Mouse (Mus musculus) neural tube, embryonic 12.5 days (tissue): Measurements from ENCODE around the gene Vrk1. TPM values are rescaled to one million over a fixed set of nuclear protein-coding genes. Genes with fewer than 3 reads are reported as not detected.
A peak's percentile ranks its signal among the peaks of the same experiment; 100 is the strongest.

Source experiments
- ATAC-seq: fragments of 200-750 bp; cut with Nextera tagmentation; 2 replicates; pipeline ENCODE4 v1.8.0; 2017; ENCODE audit warnings: low read depth, mild to moderate bottlenecking, moderate TSS enrichment, moderate library complexity; ENCODE audit not compliant: low FRiP score
- H3K27ac ChIP-seq: fragments of 300-500 bp; sonication (generic); 2 replicates; pipeline ENCODE4 v1.5.1; 2016
- H3K27me3 ChIP-seq: fragments of 300-500 bp; sonication (generic); replicated peaks from 2 replicates; pipeline ENCODE4 v1.6.1; 2016; ENCODE audit warnings: mild to moderate bottlenecking
- H3K36me3 ChIP-seq: fragments of 300-500 bp; sonication (generic); 2 replicates; pipeline ENCODE4 v1.6.1; 2016; ENCODE audit warnings: mild to moderate bottlenecking
- H3K4me1 ChIP-seq: fragments of 300-500 bp; sonication (generic); 2 replicates; pipeline ENCODE4 v1.6.1; 2016
- H3K4me2 ChIP-seq: fragments of 300-500 bp; sonication (generic); replicated peaks from 2 replicates; pipeline ENCODE4 v1.6.1; 2016; ENCODE audit warnings: mild to moderate bottlenecking
- H3K4me3 ChIP-seq: fragments of 300-500 bp; sonication (generic); 2 replicates; pipeline ENCODE4 v1.5.1; 2016
- H3K9ac ChIP-seq: fragments of 300-500 bp; sonication (generic); 2 replicates; pipeline ENCODE4 v1.6.1; 2016; ENCODE audit warnings: mild to moderate bottlenecking
- H3K9me3 ChIP-seq: fragments of 300-500 bp; sonication (generic); 2 replicates; pipeline ENCODE4 v1.6.1; 2016; ENCODE audit warnings: mild to moderate bottlenecking
- WGBS: fragments of 180-500 bp; shearing (Covaris S2); methylation state at CpG from one replicate; pipeline ENCODE4 v1.1.7; 2016; 5-methylcytosine and 5-hydroxymethylcytosine counted together
- polyA plus RNA-seq: library from polyadenylated mRNA; unstranded; fragments of >200 nt; fragmentation: Nextera tagmentation; extraction: Ambion mirVana; gene quantifications from 2 replicates; pipeline ENCODE4 v1.2.1, GENCODE M21; 2016

Vrk1 gene
- polyA plus RNA-seq, 1 experiment from 2014 or later: 61.5 TPM

DNA sequence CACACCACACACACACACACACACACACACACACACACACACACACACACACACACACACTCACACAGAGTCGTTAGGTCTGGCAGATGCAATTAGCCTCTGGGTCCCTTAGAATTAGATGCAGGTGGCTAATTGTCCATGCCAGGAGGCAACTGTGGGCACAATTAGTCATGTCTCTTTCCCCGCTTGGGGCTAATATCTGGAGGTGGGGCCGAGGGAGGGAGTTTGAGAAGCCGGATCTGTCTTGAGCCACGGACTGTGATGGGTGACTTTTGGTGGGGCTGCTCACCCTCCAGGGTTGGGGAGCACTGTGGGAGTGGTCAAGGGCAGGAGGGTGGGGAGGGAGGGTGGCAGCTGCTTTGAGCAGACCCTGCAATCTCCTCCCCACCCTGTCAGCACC lies 35.9 kb upstream of the Vrk1 start:
- 12% methylated on average over 5 of the region's 5 CpGs for WGBS
- peak; percentile 79 for ATAC-seq

DNA sequence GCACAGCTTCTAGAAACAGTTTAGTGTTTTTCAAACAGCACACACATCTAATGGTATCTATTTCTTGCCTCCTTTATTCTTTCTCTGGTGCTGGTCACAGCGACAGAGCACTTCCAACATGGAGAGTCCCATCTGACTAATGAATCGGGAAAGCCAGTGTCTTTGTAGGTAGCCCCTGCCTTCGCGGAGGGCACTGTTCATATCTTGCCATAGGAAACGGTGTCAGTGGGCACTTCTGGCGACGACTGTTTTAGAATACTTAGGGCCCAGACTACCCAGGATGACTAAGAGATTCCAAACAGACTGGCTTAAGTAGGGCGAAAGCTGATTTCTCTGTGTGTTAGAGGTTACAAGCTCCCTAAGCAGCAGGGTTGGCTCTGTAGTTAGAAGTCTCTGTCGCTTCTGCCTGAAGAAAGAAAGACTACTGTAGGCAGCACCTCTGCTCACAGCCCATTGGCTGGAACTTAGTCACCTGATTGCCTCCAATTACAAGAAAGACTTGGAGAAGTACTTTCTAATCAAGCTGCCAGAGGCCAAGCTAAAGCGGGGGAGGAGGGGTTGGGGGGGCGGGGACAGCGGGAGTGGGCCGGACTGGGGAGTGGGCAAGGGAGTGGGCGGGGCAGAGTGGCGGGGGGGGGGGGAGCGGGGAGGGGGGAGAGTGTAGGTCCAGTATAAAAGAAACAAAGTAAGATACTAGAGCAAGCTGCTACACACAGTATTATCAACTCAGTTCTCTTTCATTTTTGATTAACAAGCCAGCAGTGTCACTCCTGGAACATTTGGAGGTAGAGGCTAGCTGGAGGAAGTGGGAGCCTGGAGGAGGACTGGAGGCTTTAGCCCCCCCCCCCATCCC lies 28.7 kb upstream of the Vrk1 start:
- no peaks in the 10 kb centered on the region for H3K4me1 ChIP-seq
- H3K27ac ChIP-seq: no peak overlapping the region
- WGBS: 37% methylated on average over 10 of the region's 16 CpGs
- peak overlapping the region; percentile 20; the same call in 1 of the 2 replicates for H3K4me2 ChIP-seq
- no peaks in the 10 kb centered on the region for H3K27me3 ChIP-seq
- no peaks in the 10 kb centered on the region for H3K36me3 ChIP-seq
- no peak for ATAC-seq
- no peak overlapping the region for H3K9ac ChIP-seq
- H3K9me3 ChIP-seq: peaks cover 7% of the 10 kb centered on the region
- H3K4me3 ChIP-seq: no peak overlapping the region

More for the DNA sequence above, 35.9 kb upstream of the Vrk1 start:
- Histone ChIP-seq H3K4me2 (0 out of 2 replicates have a peak overlapping the region, but pooled peaks have one; percentile 14), H3K9me3 (no peaks in the 10 kb centered on the region), H3K27ac (peak overlapping the region; percentile 33; the same call in 1 of the 2 replicates), H3K36me3 (no peaks in the 10 kb centered on the region), H3K9ac (no peak overlapping the region), H3K27me3 (no peaks in the 10 kb centered on the region), H3K4me3 (no peak overlapping the region), H3K4me1 (peaks cover 19% of the 10 kb centered on the region)

DNA sequence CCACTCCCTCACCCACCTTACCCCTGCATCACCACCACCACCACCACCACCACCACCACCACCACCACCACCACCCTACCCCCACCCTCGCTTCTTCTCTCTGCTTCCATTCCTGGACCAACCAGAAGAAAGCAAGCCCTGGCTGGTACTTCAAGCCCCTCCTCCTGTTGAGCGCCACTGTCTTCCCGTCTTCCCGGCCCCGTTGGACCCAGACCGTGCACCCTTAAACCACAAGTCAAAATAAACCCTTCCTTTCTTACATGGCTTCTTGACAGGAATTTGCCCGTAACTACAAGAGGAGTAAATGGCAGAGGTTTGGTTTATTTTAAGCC lies 28.1 kb upstream of the Vrk1 start:
- H3K27ac ChIP-seq: no peak overlapping the region
- 87% methylated on average over 6 of the region's 7 CpGs for WGBS
- H3K4me1 ChIP-seq: no peaks in the 10 kb centered on the region
- peak overlapping the region; percentile 20; the same call in 1 of the 2 replicates for H3K4me2 ChIP-seq
- no peaks in the 10 kb centered on the region for H3K36me3 ChIP-seq
- peaks cover 7% of the 10 kb centered on the region for H3K9me3 ChIP-seq
- no peak overlapping the region for H3K4me3 ChIP-seq
- H3K27me3 ChIP-seq: no peaks in the 10 kb centered on the region
- no peak for ATAC-seq
- H3K9ac ChIP-seq: no peak overlapping the region

DNA sequence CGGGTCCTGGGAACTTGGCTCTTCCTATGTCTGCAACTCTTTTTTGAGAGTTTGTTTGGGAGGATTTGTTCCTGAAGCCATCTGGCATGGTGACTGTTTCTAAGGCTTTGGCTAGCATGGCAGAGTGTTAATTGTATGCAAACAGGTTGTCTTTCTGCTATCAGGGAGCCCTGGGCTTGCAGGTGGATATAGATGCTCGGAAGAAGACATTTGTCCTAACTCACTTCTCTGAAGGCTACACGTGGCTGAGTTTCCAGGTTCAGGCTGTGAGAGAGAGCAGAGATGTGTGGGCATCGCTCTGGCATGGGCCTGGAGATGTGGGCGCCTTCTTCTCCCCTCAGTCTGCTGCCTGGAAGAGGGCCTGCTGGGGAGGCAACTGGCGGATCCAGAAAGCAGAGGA lies 27.4 kb upstream of the Vrk1 start:
- Histone ChIP-seq H3K27me3 (no peaks in the 10 kb centered on the region), H3K4me1 (no peaks in the 10 kb centered on the region), H3K9me3 (peaks cover 7% of the 10 kb centered on the region), H3K36me3 (no peaks in the 10 kb centered on the region), H3K4me3 (no peak overlapping the region), H3K4me2 (no peak overlapping the region), H3K9ac (no peak overlapping the region), H3K27ac (no peak overlapping the region)
- ATAC-seq: no peak
- WGBS: 94% methylated on average over 6 of the region's 6 CpGs

DNA sequence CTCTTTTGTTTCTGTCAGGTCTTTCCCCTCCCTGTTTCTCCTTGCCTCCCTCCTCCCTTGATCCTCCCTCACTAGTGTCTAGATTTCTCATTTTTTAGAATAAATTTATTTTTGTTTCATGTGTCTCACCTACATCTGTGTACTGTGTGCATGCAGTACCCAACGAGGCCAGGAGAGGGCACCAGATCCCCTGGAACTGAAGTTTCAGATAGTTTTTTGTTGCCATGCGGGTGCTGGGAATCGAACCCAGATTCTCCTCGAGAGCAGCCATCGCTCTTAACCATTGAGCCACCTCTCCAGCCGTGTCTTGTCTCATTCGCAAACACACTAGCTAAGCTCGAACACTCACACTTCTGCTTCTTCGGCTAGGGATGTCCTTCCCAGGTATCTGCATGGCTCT lies 26.5 kb upstream of the Vrk1 start:
- Histone ChIP-seq H3K9me3 (peaks cover 7% of the 10 kb centered on the region), H3K9ac (no peak overlapping the region), H3K27ac (no peak overlapping the region), H3K36me3 (no peaks in the 10 kb centered on the region), H3K4me2 (no peak overlapping the region), H3K27me3 (no peaks in the 10 kb centered on the region), H3K4me1 (no peaks in the 10 kb centered on the region), H3K4me3 (no peak overlapping the region)
- WGBS: 93% methylated on average over 9 of the region's 9 CpGs
- ATAC-seq: no peak

DNA sequence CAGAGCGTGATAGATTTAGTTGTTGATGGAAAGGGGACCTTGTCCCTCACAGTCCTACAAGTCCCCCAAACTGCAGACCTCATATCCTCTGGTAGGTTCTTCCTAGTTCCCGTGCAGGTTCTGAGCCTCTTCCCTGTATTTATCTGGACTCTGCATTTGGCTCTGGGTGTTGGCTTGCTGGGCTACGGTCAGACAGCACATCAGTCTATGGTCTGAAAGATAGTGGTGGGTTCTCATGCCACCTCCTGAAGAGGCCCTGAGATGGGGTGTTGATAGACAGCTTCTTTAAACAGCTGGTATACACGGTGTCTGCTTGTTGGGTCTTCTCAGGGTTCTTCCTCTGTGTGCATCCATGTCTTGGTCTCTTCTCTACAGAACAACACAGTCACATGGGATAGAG lies 21.6 kb upstream of the Vrk1 start:
- H3K27ac ChIP-seq: no peak overlapping the region
- H3K4me3 ChIP-seq: no peak overlapping the region
- H3K4me1 ChIP-seq: 0 out of 2 replicates have a peak, but pooled peaks cover 3% of the 10 kb centered on the region
- ATAC-seq: no peak
- no peaks in the 10 kb centered on the region for H3K36me3 ChIP-seq
- H3K9me3 ChIP-seq: peaks cover 5% of the 10 kb centered on the region
- 92% methylated on average over 4 of the region's 4 CpGs for WGBS
- no peak overlapping the region for H3K9ac ChIP-seq
- no peaks in the 10 kb centered on the region for H3K27me3 ChIP-seq
- no peak overlapping the region for H3K4me2 ChIP-seq

DNA sequence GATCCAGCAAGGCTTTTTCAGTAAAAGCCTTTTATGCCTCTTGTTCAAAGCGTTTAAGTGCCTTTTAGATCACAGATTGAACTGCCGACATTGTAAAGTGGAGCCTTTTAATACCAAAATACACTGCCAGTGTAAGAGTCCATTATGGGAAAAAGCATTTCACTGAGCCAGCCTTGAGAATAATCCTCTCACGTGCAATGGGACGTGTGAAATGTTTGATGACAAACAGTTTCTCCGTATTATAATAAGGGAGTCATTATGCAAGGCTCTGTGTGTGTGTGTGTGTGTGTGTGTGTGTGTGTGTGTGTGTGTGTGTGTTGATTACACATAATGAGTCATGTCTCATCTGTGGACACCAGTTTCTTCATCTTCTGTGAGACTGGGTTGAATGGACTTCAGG lies 17.3 kb upstream of the Vrk1 start:
- ATAC-seq: no peak
- Histone ChIP-seq H3K27ac (no peak overlapping the region), H3K9me3 (no peaks in the 10 kb centered on the region), H3K27me3 (no peaks in the 10 kb centered on the region), H3K4me3 (no peak overlapping the region), H3K36me3 (no peaks in the 10 kb centered on the region), H3K9ac (no peak overlapping the region), H3K4me1 (peaks cover 9% of the 10 kb centered on the region; the same call in 1 of the 2 replicates), H3K4me2 (no peak overlapping the region)
- 70% methylated on average over 5 of the region's 5 CpGs for WGBS

DNA sequence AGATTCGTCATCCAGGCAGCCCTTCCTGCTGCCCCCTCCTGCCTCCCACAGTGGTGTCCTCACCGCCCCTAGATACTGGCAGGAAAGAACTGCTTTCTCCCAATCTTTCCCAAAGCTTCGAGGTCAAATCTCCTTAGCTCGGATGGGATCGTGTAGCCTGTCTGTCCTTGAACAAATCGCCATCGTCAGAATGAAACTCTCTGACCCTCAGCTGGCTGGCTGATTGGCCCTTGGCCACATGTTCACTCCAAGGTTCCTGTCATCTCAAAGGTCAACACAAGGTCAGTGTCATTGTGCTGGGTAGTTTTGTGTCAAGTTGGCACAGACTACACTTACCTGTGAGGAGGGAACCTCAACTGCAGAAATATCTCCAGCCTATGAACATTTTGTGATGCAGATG lies 16.7 kb upstream of the Vrk1 start:
- Histone ChIP-seq H3K27me3 (no peaks in the 10 kb centered on the region), H3K4me3 (no peak overlapping the region), H3K4me1 (peaks cover 9% of the 10 kb centered on the region; the same call in 1 of the 2 replicates), H3K4me2 (no peak overlapping the region), H3K36me3 (no peaks in the 10 kb centered on the region), H3K9me3 (no peaks in the 10 kb centered on the region), H3K9ac (no peak overlapping the region), H3K27ac (no peak overlapping the region)
- no peak for ATAC-seq
- WGBS: 68% methylated on average over 7 of the region's 7 CpGs

DNA sequence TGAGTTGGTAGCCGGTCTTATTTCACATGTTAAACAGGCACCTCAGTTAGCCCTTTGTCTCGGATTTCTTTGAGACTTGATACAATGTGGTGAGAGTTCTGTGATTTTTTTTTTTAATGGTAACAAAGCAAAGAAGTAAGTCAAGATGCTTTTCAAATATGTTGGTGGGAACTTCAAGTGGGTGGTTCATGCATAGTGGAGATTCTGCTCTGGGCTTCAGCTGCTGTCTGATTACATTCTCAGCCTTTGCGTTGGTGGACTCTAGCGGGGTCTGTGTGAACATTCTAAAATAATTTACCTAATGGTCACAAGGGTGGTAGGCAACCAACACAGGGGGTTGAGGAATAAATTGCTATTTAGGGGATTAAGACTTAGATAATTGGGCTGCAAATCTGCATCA lies 14.1 kb upstream of the Vrk1 start:
- WGBS: 68% methylated on average over 4 of the region's 4 CpGs
- Histone ChIP-seq H3K4me3 (no peak overlapping the region), H3K9ac (no peak overlapping the region), H3K27me3 (no peaks in the 10 kb centered on the region), H3K36me3 (no peaks in the 10 kb centered on the region), H3K4me2 (no peak overlapping the region), H3K9me3 (no peaks in the 10 kb centered on the region), H3K4me1 (peaks cover 9% of the 10 kb centered on the region; the same call in 1 of the 2 replicates), H3K27ac (no peak overlapping the region)
- no peak for ATAC-seq

DNA sequence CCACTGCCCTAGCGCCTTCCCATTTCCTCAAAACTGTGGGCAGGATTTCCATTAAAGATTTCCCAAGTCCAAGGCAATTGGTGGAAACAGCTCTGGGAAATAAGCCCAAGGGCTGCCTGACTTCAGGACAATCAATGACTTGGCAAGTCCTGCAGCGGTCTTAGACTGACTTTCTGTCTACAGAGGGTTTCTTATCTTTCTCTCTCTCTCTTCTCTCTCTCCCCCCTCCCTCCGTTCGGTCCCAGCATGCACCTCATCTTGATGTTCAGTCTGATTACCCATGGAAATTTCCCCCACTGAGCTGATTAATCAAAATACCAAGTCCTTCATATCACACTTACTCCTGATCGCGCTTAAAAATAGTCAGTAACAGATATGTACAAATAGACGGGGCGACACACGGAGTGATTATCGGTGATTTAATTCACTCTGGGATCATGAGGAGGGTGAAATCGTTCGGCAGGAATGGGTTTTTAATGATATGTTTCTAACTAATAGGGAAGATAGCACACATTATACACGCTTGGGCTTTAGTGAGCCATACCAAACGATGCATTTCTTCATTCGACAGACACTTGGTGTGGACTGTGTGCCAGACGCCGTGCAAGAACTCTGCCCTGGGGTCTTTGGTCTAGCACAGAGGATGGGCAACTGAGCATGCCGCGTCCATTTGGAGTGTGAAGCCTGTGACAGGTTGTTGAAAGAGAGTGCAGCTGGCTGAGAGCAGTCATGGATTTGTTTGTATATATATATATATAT lies 12.8 kb upstream of the Vrk1 start:
- Histone ChIP-seq H3K27ac (no peak overlapping the region), H3K9ac (no peak overlapping the region), H3K4me1 (peaks cover 9% of the 10 kb centered on the region), H3K27me3 (no peaks in the 10 kb centered on the region), H3K9me3 (no peaks in the 10 kb centered on the region), H3K36me3 (no peaks in the 10 kb centered on the region), H3K4me2 (no peak overlapping the region), H3K4me3 (no peak overlapping the region)
- no peak for ATAC-seq
- 84% methylated on average over 19 of the region's 19 CpGs for WGBS

DNA sequence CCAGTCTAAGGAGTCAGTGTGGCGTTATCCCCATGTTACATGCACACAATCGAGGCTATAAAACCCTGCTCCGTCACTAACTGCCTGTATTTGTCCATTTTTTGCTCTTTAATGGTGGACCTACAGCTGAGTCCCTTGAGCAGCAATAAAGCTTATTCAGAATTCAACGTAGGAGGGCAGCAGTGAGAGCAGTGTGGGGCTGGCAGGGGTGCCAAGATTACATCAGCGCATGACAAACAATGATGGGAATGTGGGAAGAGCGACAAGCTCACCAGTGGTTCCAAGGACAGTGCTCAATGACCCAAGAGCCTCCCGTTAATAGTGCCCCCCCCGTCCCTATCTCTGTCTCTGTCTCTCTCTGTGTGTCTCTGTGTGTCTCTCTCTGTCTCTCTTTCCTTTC lies 8.3 kb upstream of the Vrk1 start:
- Histone ChIP-seq H3K27ac (no peak overlapping the region), H3K9me3 (0 out of 2 replicates have a peak, but pooled peaks cover 4% of the 10 kb centered on the region), H3K4me2 (no peak overlapping the region), H3K4me1 (no peaks in the 10 kb centered on the region; the same call in 1 of the 2 replicates), H3K36me3 (no peaks in the 10 kb centered on the region), H3K4me3 (no peak overlapping the region), H3K9ac (no peak overlapping the region), H3K27me3 (no peaks in the 10 kb centered on the region)
- no peak for ATAC-seq
- 46% methylated on average over 8 of the region's 8 CpGs for WGBS

DNA sequence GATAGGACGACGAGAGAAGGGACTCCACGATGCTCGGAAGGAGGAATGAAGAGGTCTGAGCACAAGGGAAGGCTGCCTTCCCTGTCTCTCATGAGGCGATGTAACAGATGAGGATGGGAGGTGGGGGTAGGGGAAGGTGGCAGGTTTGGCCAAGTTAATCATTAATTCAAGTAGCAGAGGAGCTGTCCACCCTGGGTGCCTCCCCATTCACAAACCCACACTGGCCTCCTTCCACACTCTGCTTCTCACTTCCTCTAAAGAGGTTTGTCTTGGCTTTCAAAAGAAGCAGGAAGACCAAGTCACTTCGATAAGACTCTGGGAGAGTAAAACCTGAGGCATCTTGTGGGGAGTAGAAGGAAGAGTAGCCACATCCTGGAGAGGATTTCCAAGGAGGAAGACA lies 5.3 kb upstream of the Vrk1 start:
- ATAC-seq: no peak
- Histone ChIP-seq H3K27me3 (no peaks in the 10 kb centered on the region), H3K4me3 (no peak overlapping the region), H3K4me1 (no peaks in the 10 kb centered on the region; the same call in 1 of the 2 replicates), H3K9me3 (0 out of 2 replicates have a peak, but pooled peaks cover 4% of the 10 kb centered on the region), H3K4me2 (no peak overlapping the region), H3K27ac (no peak overlapping the region), H3K9ac (no peak overlapping the region), H3K36me3 (no peaks in the 10 kb centered on the region)
- 76% methylated on average over 6 of the region's 6 CpGs for WGBS
